Comparison of ENCODE assay signal across 9 mouse cellular contexts in the genomic region with DNA sequence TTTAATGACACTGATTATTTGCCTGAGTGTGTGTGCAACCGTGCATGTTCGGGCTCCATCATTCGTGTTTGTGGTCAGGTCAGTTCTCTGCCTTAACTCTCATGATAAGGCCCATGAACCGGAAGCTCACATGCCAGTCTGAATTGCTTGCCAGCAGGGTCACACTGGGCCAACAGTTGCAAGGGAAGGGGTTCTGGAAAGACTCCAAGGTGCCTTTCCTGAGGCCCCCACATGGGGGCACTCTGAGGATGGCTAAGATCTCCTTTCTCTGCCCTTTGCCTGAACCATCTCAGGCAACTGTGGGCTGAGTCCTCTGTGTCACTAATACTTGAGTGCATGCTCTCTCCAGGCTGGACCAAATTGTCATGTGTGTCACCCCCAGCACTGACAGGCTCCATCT. TPM values are rescaled to one million over a fixed set of nuclear protein-coding genes. Genes with fewer than 3 reads are reported as not detected.
DNase-seq lines count a peak whose midpoint lies in the region; ATAC-seq and TF ChIP-seq lines count a peak whose summit lies in the region.
"Had no signal": no experiment of that assay in that cellular context is flagged by ENCODE, and none has a peak within 500 bp of the region (broad histone marks: within the 10 kb centered on the region; RNA-seq: fewer than 3 reads in every experiment).

No protein-coding gene starts in this region.

- H3K4me3 ChIP-seq in kidney, embryonic 15.5 days (replicated peaks), result no peak overlapping the region
- no peak overlapping the region for H3K4me3 ChIP-seq in G1E (ENCODE audit: low read depth, low read length)
- no peak overlapping the region for H3K4me3 ChIP-seq in heart, embryonic 10.5 days
- H3K4me3 ChIP-seq: limb, embryonic 13.5 days had no signal

- peaks cover 25% of the 10 kb centered on the region for H3K4me1 ChIP-seq in kidney, embryonic 15.5 days
- H3K4me1 ChIP-seq in G1E (ENCODE audit: insufficient read depth, low read depth, low read length), result peaks cover 52% of the 10 kb centered on the region
- peaks cover 68% of the 10 kb centered on the region for H3K4me1 ChIP-seq in heart, embryonic 10.5 days

- WGBS in kidney, embryonic 15.5 days, result 48% methylated on average over 4 of the region's 4 CpGs
- 56% methylated on average over 4 of the region's 4 CpGs for WGBS in heart, embryonic 10.5 days

- H3K27me3 ChIP-seq in kidney, embryonic 15.5 days, result no peaks in the 10 kb centered on the region
- H3K27me3 ChIP-seq in G1E (ENCODE audit: insufficient read depth, low read length), result no peaks in the 10 kb centered on the region
- H3K27me3 ChIP-seq in heart, embryonic 10.5 days (ENCODE audit: insufficient read depth, poor library complexity, severe bottlenecking), result no peaks in the 10 kb centered on the region
- H3K27me3 ChIP-seq: limb, embryonic 13.5 days had no signal

- ATAC-seq in kidney, embryonic 15.5 days (replicated peaks; ENCODE audit: low FRiP score), result no peak
- peak; percentile 36; the same call in 1 of the 2 replicates for ATAC-seq in G1E (ENCODE audit: extremely low read depth, insufficient number of reproducible peaks, low FRiP score, poor library complexity, severe bottlenecking)
- peak; percentile 78 for ATAC-seq in megakaryocyte progenitor cell, adult 5-6 weeks (replicated peaks; ENCODE audit: poor library complexity)

- H3K36me3 ChIP-seq in kidney, embryonic 15.5 days, result 0 out of 2 replicates have a peak, but pooled peaks cover 4% of the 10 kb centered on the region
- H3K36me3 ChIP-seq in G1E (replicated peaks), result peaks cover 76% of the 10 kb centered on the region
- H3K36me3 ChIP-seq in heart, embryonic 10.5 days, result 0 out of 2 replicates have a peak, but pooled peaks cover 5% of the 10 kb centered on the region

- TF ChIP-seq CTCF in G1E (IDR thresholded peaks at IDR 0.05; ENCODE audit: low read depth, low read length), result peak; percentile 48; the same call in 1 of the 2 replicates

- no peaks in the 10 kb centered on the region for H3K9me3 ChIP-seq in kidney, embryonic 15.5 days (replicated peaks)
- H3K9me3 ChIP-seq in G1E (replicated peaks), result no peaks in the 10 kb centered on the region
- no peaks in the 10 kb centered on the region for H3K9me3 ChIP-seq in heart, embryonic 10.5 days
- H3K9me3 ChIP-seq: limb, embryonic 13.5 days had no signal

- no peak overlapping the region for H3K9ac ChIP-seq in kidney, embryonic 15.5 days

- H3K4me2 ChIP-seq in kidney, embryonic 15.5 days, result no peak overlapping the region
- H3K4me2 ChIP-seq: limb, embryonic 13.5 days had no signal

- no peak overlapping the region for H3K27ac ChIP-seq in kidney, embryonic 15.5 days
- H3K27ac ChIP-seq in heart, embryonic 10.5 days, result no peak overlapping the region; the same call in 1 of the 2 replicates
- H3K27ac ChIP-seq: limb, embryonic 13.5 days had no signal

- peak; percentile 74 for DNase-seq in kidney, adult 18-20 months
- no peak for DNase-seq in G1E (ENCODE audit: low spot score)
- peak; percentile 83 for DNase-seq in cerebellum, adult 9-10 months
- DNase-seq in heart, embryonic 10.5 days (ENCODE audit: low spot score), result peak; percentile 81
- DNase-seq in layer of hippocampus, adult 9-10 months (ENCODE audit: low spot score), result peak; percentile 51
- DNase-seq in thymus, postnatal 25 days, result peak; percentile 64

RNA-seq across cellular contexts. Expression of gene Kdm4b, which starts 11.3 kb away (rescaled TPM):
- polyA plus RNA-seq in kidney, embryonic 15.5 days (2015; fragmentation: Nextera tagmentation; extraction: Ambion mirVana), result 32.3 and 34.3 TPM in 2 replicates
- 28.3 and 35.1 TPM in 2 replicates for total RNA-seq in G1E (2014; fragmentation: Nextera tagmentation)
- total RNA-seq in G1E (2017), result 21.5 and 24.6 TPM in 2 replicates
- 31.1 and 32.3 TPM in 2 replicates for polyA plus RNA-seq in G1E (2012)
- 34.6 and 35.6 TPM in 2 replicates for polyA plus RNA-seq in heart, embryonic 10.5 days (2016; fragmentation: Nextera tagmentation; extraction: Ambion mirVana)
- 6.7 and 8.5 TPM in 2 replicates for total RNA-seq in megakaryocyte progenitor cell, adult 5-6 weeks (2015)
- 5.9 and 7.3 TPM in 2 replicates for total RNA-seq in megakaryocyte progenitor cell, adult 5-6 weeks (2017)

RNA-seq across cellular contexts. Expression of gene Uhrf1, which starts 34.1 kb away (rescaled TPM):
- polyA plus RNA-seq in kidney, embryonic 15.5 days (2015; fragmentation: Nextera tagmentation; extraction: Ambion mirVana), result 162 and 175 TPM in 2 replicates
- total RNA-seq in G1E (2014; fragmentation: Nextera tagmentation) (108 and 118 TPM in 2 replicates), G1E (2017) (173 and 186 TPM in 2 replicates)
- 193 and 196 TPM in 2 replicates for polyA plus RNA-seq in G1E (2012)
- 136 and 163 TPM in 2 replicates for polyA plus RNA-seq in heart, embryonic 10.5 days (2016; fragmentation: Nextera tagmentation; extraction: Ambion mirVana)
- 67.8 and 80.7 TPM in 2 replicates for total RNA-seq in megakaryocyte progenitor cell, adult 5-6 weeks (2015)
- total RNA-seq in megakaryocyte progenitor cell, adult 5-6 weeks (2017), result 151 and 160 TPM in 2 replicates

RNA-seq across cellular contexts. Expression of gene Arrdc5, which starts 37.1 kb away (rescaled TPM):
- 0.31 TPM in 1 of 2 replicates, not detected in the other for polyA plus RNA-seq in kidney, embryonic 15.5 days (2015; fragmentation: Nextera tagmentation; extraction: Ambion mirVana)
- total RNA-seq in G1E (2014; fragmentation: Nextera tagmentation) (not detected in 2 replicates), G1E (2017) (not detected in 2 replicates)
- polyA plus RNA-seq in G1E (2012), result not detected in 2 replicates
- polyA plus RNA-seq in heart, embryonic 10.5 days (2016; fragmentation: Nextera tagmentation; extraction: Ambion mirVana), result not detected in 2 replicates
- total RNA-seq in megakaryocyte progenitor cell, adult 5-6 weeks (2015), result not detected in 2 replicates
- not detected in 2 replicates for total RNA-seq in megakaryocyte progenitor cell, adult 5-6 weeks (2017)
- polyA plus RNA-seq: limb, embryonic 13.5 days had no signal

RNA-seq across cellular contexts. Expression of gene Plin3, which starts 44.5 kb away (rescaled TPM):
- 68.9 and 77.4 TPM in 2 replicates for polyA plus RNA-seq in kidney, embryonic 15.5 days (2015; fragmentation: Nextera tagmentation; extraction: Ambion mirVana)
- total RNA-seq in G1E (2014; fragmentation: Nextera tagmentation) (8.1 and 12.3 TPM in 2 replicates), G1E (2017) (55.9 and 64.1 TPM in 2 replicates)
- polyA plus RNA-seq in G1E (2012), result 12.2 and 12.7 TPM in 2 replicates
- polyA plus RNA-seq in heart, embryonic 10.5 days (2016; fragmentation: Nextera tagmentation; extraction: Ambion mirVana), result 81.7 and 93.2 TPM in 2 replicates
- 7.3 and 8.1 TPM in 2 replicates for total RNA-seq in megakaryocyte progenitor cell, adult 5-6 weeks (2015)
- 28.1 TPM in 2 replicates for total RNA-seq in megakaryocyte progenitor cell, adult 5-6 weeks (2017)
